Mouse (Mus musculus) liver, adult (tissue): ENCODE data around the gene Hydin.

Experiments used
- GATA4 ChIP-seq: IDR thresholded peaks from 2 replicates; pipeline ENCODE4 v1.6.1; 2014; ENCODE audit warnings: mild to moderate bottlenecking, low read length; ENCODE audit not compliant: insufficient replicate concordance

Gene Hydin

DNA sequence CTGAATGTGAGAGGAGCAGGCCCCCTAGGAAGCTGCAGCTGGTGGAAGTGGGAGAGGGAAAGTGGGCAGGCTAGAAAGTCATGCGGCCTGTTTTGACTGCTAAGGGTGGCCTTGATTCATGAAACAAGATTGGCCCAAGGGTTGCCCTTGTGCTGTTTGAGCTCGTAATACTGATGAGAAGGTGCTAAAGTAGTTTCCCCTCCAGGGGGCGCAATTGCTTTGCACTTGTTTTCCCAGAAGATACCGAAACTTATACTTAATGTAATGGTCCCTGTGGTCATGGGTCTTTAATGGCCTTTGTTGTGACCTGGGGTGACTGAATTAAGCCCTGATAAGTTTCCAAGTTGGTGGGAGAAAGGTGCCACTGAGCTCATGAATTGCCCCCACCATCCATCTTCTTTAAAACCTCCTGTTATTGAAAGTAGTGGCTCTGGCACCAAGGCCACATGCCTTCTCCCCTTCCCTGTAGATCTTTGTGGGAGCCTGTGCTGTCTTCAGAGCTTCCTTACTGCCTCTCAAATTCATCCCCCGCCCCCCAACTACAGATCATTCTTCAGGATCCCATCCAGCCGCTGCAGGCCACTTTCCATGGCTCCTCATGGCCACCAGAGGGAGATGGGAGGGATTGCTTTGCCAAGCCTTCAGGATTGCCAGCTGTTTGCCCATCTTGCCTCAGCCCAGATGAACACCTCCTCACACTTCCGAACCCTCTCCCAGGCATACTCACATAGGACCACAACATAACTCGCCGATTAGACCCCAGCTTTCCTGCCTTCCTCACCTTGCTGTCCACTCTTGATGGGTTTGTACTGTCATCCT, 362.7 kb downstream of the Hydin start:
- no peak for TF ChIP-seq GATA4

DNA sequence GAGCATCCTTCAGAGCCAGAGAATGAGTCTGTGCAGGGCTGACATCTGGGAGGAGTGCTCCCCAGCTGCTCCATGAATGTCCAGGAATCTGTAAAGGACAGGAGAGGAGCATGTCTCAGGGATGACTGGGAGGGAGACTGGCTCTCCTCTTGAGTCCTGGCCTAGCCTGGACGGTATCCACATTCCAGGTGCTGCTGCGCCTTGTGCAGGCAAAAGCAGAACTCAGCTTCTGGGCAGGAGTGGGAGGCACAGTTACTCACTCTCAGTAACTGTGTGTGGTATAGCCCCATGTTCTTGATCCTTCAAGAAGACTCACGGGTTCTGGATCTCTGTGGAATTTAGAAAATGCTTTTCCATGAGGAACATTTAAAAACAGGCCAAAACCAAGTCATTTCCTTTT, 363.3 kb downstream of the Hydin start:
- TF ChIP-seq GATA4 = no peak

DNA sequence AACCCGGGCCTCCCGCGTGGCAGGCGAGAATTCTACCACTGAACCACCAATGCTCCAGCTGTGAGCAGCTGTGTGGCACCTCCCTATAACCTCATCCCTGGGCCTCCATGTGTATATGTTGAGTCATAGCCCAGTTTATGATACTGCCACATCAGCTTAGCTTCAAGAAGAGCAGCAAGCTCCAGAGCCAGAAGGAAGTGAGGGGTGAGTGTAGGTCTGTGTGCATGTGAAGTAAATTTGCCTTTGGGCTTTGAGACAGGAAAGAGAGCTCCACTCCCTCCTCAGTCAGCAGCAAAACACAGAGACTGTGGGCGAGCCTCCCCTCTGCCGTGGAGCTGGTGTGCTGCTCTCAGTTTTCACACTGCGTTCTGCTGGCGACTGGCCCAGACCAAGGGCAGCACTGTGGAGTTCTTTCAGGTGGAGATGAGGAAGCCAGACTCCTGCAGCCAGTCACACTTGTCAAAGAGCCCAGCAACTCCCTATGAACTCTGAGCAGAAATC, 363.8 kb downstream of the Hydin start:
- no peak for TF ChIP-seq GATA4

DNA sequence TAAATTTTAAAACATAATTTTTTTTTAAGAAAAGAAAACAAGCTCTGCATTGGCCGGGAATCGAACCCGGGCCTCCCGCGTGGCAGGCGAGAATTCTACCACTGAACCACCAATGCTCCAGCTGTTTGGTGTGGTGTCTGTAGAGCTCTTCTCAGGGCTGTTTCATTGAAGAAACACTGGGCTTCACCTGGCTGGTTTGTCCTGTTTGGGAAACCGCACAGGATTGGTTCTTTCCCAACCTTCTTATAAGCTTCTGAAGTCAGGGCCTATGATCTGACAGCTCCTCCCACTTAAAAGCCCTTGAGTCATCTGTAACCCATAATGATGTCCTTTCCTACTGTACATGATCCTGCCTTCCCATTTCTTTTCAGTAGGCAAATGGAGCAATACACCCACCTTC, 364.4 kb downstream of the Hydin start:
- no peak for TF ChIP-seq GATA4

DNA sequence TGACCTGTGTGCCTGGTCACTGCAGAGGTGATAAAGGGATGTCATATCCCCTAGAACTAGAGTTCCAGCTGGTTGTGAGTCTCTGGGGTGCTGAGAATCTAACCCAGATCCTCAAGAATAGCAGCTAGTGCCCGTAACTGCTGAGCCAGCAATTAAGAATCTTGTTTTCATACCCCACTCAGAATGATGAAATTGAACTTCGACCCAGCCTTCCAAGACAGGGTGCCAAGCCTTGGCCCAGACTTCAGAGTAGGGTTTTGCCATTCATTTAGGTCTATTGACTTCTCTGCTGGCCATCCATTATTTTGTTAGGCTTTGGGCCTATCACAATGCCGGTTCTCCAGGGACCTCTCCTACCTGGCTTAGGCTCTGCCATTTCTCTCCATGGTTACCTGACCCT, 367.0 kb downstream of the Hydin start:
- TF ChIP-seq GATA4 = no peak

DNA sequence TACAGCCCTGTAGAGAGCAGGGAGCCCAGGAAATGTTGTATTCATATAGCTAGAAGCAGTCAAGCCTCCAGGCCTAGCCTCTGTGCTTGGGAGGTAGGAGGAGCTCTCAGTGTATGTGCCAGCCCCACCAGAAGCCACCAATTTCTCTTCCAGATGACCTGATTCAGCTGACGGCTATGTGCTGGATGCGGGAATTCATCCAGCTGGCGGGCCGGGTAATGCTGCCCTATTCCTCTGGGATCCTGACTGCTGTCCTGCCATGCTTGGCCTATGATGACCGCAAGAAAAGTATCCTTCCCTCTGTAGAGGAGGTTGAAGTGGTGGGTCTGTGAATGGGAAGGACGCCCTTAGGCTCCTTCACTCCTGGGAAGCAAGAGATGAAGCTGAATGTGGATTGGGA, 369.4 kb downstream of the Hydin start:
- TF ChIP-seq GATA4 = no peak

DNA sequence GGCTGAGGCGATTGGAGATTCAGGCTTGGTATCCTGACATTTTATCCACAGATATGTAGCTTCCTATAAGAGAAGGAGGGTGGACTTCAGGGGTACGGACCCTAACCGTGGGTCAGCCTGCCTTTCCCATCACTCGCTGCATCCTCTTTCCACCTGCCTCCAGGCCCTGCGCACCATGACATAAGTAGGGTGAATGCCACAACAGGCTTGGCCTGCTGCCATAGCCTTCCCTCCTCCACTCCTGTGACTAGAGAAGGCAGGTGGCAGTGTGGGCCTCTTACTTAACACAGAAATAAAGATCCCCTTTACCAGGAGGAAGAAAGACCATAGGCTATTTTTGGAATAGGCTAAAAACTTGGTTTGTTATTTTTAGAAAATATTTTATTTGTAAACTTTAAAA, 375.6 kb downstream of the Hydin start:
- TF ChIP-seq GATA4 = no peak

DNA sequence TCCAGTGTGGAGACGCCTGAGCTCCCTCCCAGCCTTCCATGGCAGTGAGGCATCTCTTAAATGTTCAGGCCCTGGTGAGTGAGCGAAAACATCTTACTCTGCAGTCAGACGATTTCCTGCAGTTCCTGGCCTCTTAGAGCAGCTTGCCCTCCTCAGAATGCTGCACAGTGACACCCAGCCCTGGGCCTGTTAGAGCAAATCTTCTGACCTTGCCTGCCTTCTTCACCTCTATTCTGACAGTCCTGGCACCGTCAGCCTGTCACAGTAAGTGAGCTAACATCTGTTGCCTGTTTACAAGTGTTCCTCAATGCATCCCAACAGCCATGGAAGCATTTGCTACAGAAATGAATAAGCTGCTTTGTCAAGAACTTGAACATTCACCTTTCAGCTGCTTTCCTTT, 376.4 kb downstream of the Hydin start:
- no peak for TF ChIP-seq GATA4

DNA sequence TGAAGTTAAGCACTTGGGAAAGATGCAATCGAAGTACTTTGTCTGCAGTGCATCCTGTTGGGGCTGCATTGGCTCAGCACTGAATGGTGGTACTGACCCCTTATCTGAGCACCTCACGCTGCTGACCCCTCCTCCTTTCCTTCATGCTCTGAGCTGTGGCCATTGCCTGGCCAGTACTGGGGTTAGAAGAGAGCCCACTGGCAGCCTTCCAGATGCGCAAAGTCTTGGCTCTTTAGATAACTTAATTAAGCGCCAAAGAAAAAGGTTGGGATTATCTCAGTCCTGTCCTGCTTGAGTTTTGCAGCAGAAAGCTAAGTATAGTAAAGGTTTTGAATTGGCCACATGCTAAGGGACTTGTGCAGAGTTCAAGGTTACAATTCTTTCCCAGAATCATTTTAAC, 377.6 kb downstream of the Hydin start:
- TF ChIP-seq GATA4 = no peak

DNA sequence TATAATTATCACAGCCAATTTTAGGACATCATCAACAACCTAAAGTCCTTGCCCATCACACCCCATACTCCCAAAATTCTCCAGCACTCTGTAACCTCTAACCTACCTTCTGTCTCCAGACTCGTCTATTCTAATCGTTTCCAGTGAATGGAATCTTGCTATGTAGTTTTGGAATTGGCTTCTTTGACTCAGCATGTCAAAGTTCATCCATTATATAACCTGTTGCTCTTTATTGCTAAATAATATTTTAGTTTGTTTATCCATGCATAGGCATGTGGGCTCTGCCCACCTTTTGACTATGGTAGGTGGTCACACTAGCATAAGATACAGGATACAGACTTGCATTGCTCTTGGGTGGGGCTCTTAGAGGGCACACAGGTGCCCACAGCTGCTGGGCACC, 378.1 kb downstream of the Hydin start:
- no peak for TF ChIP-seq GATA4

DNA sequence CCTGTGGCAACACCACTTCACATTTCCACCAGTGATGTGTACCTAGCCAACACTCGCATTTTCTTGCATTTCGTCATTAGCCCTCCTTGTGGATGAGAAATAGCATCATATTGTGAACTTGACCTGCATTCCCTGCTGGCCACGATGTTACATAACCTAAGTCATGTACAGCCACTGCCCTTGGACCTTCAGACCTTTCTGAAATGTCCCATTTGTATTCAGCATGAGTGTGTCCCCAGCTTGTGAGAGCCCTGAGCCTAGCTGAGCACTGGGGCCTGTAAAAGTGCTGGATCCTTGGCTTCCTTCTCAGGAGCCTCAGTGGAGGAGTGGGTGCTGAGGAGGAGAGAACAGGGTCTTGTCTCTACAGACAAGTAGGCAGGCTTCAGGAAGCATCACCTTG, 378.6 kb downstream of the Hydin start:
- TF ChIP-seq GATA4 = no peak

DNA sequence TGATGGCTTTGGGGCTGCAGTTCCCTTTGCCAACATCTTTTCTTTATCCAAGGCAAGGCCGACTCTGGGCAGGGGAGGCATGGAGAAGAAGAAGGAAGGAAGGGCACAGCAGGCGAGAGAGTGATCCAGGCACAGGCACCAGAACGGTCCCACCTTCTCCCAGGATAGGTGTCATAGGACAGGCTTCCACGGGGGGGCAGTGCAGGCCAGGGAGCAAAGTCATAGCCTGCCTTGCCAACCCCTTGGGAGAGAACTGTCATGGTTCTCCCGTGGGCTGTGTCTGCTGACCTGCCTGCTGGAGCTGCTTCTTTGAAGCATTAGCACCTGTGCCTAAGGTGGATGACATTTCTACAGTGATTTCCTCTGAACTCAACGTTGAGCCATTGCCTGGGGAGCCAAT, 379.3 kb downstream of the Hydin start:
- TF ChIP-seq GATA4 = no peak

DNA sequence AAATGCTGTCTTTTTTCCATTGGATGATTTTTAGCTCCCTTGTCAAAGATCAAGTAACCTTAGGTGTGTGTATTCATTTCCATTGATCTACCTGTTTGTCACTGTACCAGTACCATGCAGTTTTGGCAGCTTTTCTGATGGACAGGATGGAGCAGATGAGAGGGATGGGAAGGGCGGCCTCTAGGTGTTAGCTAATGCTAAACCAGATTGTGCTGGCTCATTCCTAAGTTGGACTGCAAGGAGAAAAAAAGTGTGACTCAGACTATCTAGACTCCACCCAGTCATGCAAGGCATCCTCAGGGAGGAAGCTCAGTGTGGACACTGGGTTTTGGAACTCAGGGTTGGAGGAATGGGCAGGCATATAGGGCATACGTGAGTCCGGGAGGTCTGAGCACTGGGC, 381.8 kb downstream of the Hydin start:
- TF ChIP-seq GATA4 = no peak

DNA sequence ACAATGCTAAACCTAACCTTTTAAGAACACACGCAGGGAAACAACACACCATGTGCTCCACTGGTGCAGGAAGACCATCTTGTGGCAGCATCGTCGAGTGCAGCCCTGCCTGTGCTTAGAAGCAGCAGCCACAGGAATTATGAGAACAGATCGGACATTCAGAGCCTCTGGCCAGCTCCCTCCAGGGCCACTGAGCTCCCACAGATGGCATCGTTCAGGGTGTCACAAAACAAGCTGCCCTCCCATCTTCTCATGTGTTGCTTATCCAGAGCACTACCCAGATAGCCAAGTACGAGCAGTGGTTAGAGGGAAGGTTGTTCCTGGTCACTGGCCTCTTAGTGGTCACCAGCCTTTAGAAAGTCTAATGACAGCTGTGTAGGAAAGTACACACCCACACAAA, 382.5 kb downstream of the Hydin start:
- no peak for TF ChIP-seq GATA4

DNA sequence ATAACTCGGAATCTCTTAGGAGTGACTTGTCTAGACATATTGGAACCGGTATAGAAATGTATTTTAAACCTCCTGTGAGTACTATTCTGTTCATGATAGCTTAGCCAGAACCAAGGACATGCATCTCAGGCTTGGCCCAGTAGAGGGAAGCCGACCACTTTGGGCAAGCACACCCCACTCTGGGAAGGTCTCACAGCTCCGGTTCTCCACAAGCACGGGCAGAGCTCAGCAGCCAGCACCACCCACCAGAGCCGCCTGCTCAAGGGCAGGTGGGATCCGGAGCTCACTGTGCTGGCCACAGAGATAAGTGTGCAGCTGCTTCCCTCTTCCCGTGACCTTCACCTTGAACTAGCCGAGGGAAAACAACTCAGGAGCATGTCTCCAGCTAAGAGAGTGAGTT, 384.1 kb downstream of the Hydin start:
- TF ChIP-seq GATA4 = no peak

DNA sequence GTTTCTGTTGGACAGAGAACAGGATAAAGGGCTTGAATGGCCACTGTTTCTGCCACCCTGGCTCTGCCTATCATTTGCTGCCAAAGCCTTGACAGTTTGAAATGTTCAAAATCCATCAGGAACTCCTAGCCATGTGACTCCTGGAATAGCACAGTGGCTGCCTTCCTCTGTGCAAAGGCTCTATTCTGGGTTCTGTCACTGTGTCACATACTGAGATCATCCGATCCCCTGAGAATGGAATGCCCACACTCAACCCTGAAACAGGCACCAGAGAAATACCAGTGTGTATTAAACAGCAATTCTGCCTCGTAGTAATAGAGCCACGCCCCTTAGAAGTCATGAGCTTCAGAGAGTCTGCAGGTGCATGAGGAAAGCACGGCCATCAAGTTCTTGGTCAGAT, 385.1 kb downstream of the Hydin start:
- no peak for TF ChIP-seq GATA4
